Mouse (Mus musculus): ENCODE results near the gene Mcm2. TPM values are rescaled to one million over a fixed set of nuclear protein-coding genes. Genes with fewer than 3 reads are reported as not detected.

Mcm2 gene
- polyA plus RNA-seq, 1 experiment = not detected

DNA sequence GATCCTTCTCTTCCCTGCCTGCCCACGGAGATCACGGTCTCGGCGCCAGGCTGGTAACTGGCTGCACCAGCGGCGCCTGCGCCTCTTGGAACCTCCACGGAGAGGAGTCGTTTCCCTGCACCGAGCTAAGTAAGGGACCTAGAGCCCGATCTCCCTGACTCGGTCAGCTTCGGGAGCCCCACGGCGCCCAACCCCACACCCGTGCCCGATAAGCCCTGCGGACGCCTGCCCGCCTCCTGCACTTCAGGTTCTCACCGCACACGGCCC lies 57.1 kb downstream of the Mcm2 start:
- H3K27ac ChIP-seq (ENCODE audit: insufficient read depth, low read depth, low read length) = peak overlapping the region; percentile 56
- peak overlapping the region; percentile 85 for H3K4me3 ChIP-seq (ENCODE audit: insufficient read depth, low read depth, low read length)
- peaks cover 29% of the 10 kb centered on the region for H3K4me1 ChIP-seq (ENCODE audit: control insufficient read depth, insufficient read depth, low read length)
- under 1% methylated on average over 22 of the region's 22 CpGs for WGBS
- TF ChIP-seq CTCF (IDR thresholded peaks at IDR 0.05; ENCODE audit: insufficient read depth, low read depth, low read length) (no peak), POLR2A (IDR thresholded peaks at IDR 0.05; ENCODE audit: insufficient read depth, low read depth, low read length) (no peak)

DNA sequence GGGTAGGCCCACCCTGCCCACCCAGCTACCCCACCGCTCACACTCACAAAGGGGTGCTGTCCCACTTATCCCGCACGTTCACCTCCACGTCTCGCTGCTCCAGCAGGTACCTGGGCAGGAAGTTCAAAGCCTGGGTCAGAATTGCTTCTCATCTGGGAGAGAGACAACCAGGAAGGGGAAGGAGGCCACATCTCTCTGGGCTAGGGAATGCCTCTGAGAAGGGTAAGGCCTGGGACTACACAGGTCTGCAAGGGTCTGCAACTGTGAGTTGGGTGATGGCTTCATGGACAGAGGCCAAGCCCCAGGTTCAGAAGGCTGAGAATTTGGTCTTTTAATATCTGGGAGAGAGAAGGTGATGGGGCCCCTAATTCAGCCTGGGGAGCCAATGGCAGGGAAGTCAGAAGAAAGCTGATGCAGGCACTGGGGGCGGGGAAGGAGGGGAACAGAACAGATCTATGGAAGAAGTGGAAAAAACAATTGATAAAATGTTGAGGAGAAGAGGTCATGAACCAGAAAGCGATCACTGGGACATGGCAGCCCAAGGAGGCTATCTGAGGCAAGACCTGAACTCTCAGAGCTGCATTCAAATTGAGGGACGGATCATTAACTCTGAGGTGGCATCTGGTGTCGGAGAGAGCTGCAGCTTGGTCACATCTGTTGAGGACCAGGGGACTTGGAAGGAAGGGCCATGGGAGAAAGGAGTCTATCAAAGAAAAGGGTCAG lies 57.6 kb downstream of the Mcm2 start:
- WGBS = 51% methylated on average over 9 of the region's 9 CpGs

DNA sequence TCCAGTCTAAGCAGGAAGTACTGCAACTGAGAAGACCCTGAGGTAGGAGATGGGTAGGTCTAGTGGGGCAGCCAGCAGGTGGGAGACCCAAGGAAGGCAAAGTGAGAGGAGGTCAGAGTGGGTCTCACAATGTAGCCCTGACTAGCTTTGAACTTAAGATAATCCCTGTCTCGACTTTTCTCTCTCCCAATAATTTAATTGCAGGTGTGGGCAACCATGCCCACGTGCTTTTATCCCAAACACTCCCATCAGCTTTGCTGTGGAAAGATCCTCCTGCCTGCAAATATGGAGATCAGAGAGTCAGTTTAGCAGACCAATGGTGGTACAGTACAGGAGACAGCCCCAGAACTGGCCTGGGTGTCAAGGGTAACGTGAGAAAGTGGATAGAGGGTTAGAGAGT lies 58.4 kb downstream of the Mcm2 start:
- WGBS = 63% methylated on average over 3 of the region's 3 CpGs
- H3K4me1 ChIP-seq (ENCODE audit: control insufficient read depth, insufficient read depth, low read length) = peaks cover 26% of the 10 kb centered on the region
- no peak for TF ChIP-seq POLR2A (IDR thresholded peaks at IDR 0.05; ENCODE audit: insufficient read depth, low read depth, low read length)
- TF ChIP-seq CTCF (IDR thresholded peaks at IDR 0.05; ENCODE audit: insufficient read depth, low read depth, low read length) = no peak
- no peak overlapping the region for H3K27ac ChIP-seq (ENCODE audit: insufficient read depth, low read depth, low read length)
- no peak overlapping the region for H3K4me3 ChIP-seq (ENCODE audit: insufficient read depth, low read depth, low read length)

More for the DNA sequence above, 57.6 kb downstream of the Mcm2 start:
- Histone ChIP-seq H3K27ac (ENCODE audit: insufficient read depth, low read depth, low read length) (peak overlapping the region; percentile 56), H3K4me1 (ENCODE audit: control insufficient read depth, insufficient read depth, low read length) (peaks cover 26% of the 10 kb centered on the region), H3K4me3 (ENCODE audit: insufficient read depth, low read depth, low read length) (peak overlapping the region; percentile 85)
- TF ChIP-seq CTCF (IDR thresholded peaks at IDR 0.05; ENCODE audit: insufficient read depth, low read depth, low read length) (no peak), POLR2A (IDR thresholded peaks at IDR 0.05; ENCODE audit: insufficient read depth, low read depth, low read length) (no peak)

DNA sequence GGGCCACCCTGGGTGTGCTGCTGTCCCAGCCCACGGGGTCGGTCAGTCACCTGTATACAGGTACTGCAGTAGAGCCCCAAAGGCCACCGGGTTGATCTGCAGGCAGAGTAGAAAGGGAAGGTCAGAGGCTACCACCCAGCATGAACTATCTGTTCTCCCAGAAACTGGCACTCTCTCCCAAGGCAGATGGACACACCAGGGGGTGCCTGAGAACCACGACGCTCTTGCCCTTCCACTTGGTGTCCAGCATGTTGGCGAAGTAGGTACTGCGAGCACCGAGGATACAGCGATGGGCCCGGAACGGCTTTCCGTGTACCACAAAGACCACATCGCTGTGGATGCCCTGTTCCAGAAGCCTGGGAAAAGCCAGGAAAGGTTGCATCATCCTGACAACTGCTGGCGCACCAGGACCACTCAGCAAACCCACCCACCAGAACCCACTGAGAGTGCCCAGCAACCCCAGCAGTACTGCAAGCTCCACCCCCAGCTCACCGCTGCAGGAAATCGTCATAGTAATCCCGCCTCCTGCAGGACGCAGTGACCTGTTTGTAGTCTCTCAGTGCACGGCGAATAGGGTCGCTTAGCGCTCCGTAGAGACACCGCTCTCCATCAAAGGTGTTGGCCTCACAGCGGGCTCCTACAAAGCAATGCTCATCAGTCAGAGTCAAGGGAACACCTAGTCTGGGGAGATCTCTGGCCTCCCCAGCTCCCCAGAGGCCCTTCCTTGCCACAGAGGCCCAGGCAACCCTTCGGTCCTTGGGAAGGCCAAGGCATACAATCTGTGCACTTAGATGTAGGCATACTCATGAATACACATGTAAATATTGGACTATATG lies 59.2 kb downstream of the Mcm2 start:
- Histone ChIP-seq H3K4me3 (ENCODE audit: insufficient read depth, low read depth, low read length) (no peak overlapping the region), H3K27ac (ENCODE audit: insufficient read depth, low read depth, low read length) (no peak overlapping the region), H3K4me1 (ENCODE audit: control insufficient read depth, insufficient read depth, low read length) (peaks cover 26% of the 10 kb centered on the region)
- TF ChIP-seq POLR2A (IDR thresholded peaks at IDR 0.05; ENCODE audit: insufficient read depth, low read depth, low read length) (no peak), CTCF (IDR thresholded peaks at IDR 0.05; ENCODE audit: insufficient read depth, low read depth, low read length) (no peak)
- WGBS = 88% methylated on average over 26 of the region's 26 CpGs

DNA sequence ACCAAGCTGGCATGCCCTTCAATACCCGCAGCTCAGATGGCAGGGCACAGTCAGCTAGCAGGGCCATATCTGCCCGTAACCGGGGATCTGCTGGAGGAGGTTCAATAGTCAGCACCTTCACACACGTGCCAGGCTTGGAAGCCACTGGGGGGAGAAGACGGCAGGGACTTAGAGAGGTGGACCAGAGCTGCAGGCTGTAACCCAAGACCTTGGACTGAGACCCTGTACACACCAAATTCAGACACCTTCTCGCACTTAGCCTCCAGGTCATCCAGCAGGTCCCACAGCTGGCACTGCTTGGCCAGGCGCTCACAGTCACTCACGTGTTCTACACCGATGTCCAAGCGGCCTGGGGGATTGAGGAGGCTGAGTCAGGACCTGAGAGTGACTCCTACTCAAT lies 60.0 kb downstream of the Mcm2 start:
- WGBS = 92% methylated on average over 10 of the region's 10 CpGs
- peaks cover 26% of the 10 kb centered on the region for H3K4me1 ChIP-seq (ENCODE audit: control insufficient read depth, insufficient read depth, low read length)
- no peak overlapping the region for H3K4me3 ChIP-seq (ENCODE audit: insufficient read depth, low read depth, low read length)
- H3K27ac ChIP-seq (ENCODE audit: insufficient read depth, low read depth, low read length) = no peak overlapping the region
- TF ChIP-seq POLR2A (IDR thresholded peaks at IDR 0.05; ENCODE audit: insufficient read depth, low read depth, low read length) (no peak), CTCF (IDR thresholded peaks at IDR 0.05; ENCODE audit: insufficient read depth, low read depth, low read length) (no peak)

DNA sequence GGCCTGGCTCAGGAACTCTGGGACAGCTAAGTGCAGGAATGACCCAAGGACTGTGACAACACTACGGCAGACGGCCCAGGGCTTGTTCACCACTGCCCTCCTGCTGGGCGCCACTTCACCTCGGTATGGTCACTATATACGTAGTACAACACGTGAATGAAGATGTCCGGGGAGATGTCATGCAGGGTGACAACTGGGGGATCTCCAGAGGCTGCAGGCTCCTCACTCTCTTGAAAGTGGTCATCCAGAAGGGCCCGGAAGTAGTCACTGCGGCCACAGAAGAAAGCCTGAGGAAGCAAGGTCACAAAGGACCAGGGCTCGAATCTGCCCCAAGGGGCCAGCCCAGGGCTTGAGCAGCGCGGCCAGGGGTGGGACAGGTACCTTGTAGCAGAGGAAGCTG lies 60.6 kb downstream of the Mcm2 start:
- 90% methylated on average over 12 of the region's 12 CpGs for WGBS
- TF ChIP-seq POLR2A (IDR thresholded peaks at IDR 0.05; ENCODE audit: insufficient read depth, low read depth, low read length) (no peak), CTCF (IDR thresholded peaks at IDR 0.05; ENCODE audit: insufficient read depth, low read depth, low read length) (no peak)
- Histone ChIP-seq H3K4me3 (ENCODE audit: insufficient read depth, low read depth, low read length) (no peak overlapping the region), H3K27ac (ENCODE audit: insufficient read depth, low read depth, low read length) (no peak overlapping the region), H3K4me1 (ENCODE audit: control insufficient read depth, insufficient read depth, low read length) (peaks cover 21% of the 10 kb centered on the region)

DNA sequence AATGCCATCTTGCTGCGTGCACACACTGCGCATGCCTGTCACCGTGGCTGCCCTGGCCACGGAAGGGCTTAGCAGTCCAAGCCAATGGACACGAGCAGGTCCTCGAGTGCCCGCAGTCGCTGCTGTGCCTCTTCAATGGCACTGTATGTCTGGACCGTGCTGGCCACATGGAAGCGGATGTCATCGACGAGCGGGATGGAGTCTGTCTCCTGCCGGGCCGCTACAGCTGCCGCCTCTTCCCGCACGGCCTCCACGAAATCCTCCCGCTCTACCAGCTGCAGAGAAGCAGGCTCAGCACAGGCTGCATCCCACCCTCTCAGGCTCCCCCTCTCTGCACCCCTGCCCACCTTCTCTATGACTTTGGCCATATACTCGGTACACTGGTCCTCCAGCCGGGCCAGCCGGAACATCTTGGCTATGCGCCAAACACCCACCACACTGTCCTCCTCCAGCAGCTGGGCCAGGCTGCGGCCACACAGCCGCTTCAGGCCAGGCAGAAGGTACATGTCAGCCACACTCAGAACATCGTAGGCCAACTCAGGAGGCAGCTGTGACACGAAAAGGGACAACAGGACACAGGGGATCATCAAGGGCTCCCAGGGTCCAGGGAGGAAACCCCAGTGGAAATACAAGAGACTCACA lies 62.3 kb downstream of the Mcm2 start:
- TF ChIP-seq CTCF (IDR thresholded peaks at IDR 0.05; ENCODE audit: insufficient read depth, low read depth, low read length) (no peak), POLR2A (IDR thresholded peaks at IDR 0.05; ENCODE audit: insufficient read depth, low read depth, low read length) (no peak)
- Histone ChIP-seq H3K4me3 (ENCODE audit: insufficient read depth, low read depth, low read length) (no peak overlapping the region), H3K27ac (ENCODE audit: insufficient read depth, low read depth, low read length) (no peak overlapping the region), H3K4me1 (ENCODE audit: control insufficient read depth, insufficient read depth, low read length) (peaks cover 15% of the 10 kb centered on the region)
- WGBS = 84% methylated on average over 28 of the region's 28 CpGs

DNA sequence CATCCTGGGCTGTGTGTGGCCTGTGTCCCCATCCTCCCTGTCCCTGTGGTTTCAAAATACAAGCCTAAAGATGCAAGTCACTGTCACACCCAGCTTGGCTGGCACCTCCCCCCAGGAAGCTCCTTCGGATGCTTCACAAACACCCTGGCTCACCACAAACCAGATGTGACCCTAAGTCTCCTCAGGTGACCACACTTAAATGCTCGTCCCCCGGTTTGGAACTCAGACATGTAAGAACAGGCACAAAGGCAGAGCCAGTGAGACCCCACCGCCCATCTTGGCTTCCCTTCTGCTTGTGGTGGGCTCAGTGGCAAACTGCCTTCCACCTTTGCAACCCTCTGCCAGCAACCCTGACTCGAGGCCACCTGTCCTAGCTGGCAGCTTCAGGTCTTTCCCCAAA lies 63.5 kb downstream of the Mcm2 start:
- WGBS = 78% methylated on average over 5 of the region's 5 CpGs
- Histone ChIP-seq H3K4me1 (ENCODE audit: control insufficient read depth, insufficient read depth, low read length) (peaks cover 5% of the 10 kb centered on the region; the same call in 1 of the 2 replicates), H3K4me3 (ENCODE audit: insufficient read depth, low read depth, low read length) (no peak overlapping the region), H3K27ac (ENCODE audit: insufficient read depth, low read depth, low read length) (no peak overlapping the region)
- TF ChIP-seq CTCF (IDR thresholded peaks at IDR 0.05; ENCODE audit: insufficient read depth, low read depth, low read length) = no peak
- TF ChIP-seq POLR2A (IDR thresholded peaks at IDR 0.05; ENCODE audit: insufficient read depth, low read depth, low read length) = no peak

Other genes starting within 250 kb of the Mcm2 start
- gene Mgll, start 174.4 kb downstream of the Mcm2 start, polyA plus RNA-seq (2012; ENCODE audit: insufficient read depth, insufficient read length, low replicate concordance, missing spikeins) = not detected in 2 replicates
- gene Abtb1, start 56.8 kb downstream of the Mcm2 start, polyA plus RNA-seq (2012; ENCODE audit: insufficient read depth, insufficient read length, low replicate concordance, missing spikeins) = not detected in 2 replicates
- gene Podxl2, start 23.7 kb downstream of the Mcm2 start, polyA plus RNA-seq (2012; ENCODE audit: insufficient read depth, insufficient read length, low replicate concordance, missing spikeins) = 321 TPM in 1 of 2 replicates, not detected in the other
- gene Tpra1, start 3.5 kb upstream of the Mcm2 start, polyA plus RNA-seq (2012; ENCODE audit: insufficient read depth, insufficient read length, low replicate concordance, missing spikeins) = not detected in 2 replicates

All from olfactory bulb, adult 2 months (tissue).